Mouse (Mus musculus): ENCODE data around the gene Clmn.

DNA sequence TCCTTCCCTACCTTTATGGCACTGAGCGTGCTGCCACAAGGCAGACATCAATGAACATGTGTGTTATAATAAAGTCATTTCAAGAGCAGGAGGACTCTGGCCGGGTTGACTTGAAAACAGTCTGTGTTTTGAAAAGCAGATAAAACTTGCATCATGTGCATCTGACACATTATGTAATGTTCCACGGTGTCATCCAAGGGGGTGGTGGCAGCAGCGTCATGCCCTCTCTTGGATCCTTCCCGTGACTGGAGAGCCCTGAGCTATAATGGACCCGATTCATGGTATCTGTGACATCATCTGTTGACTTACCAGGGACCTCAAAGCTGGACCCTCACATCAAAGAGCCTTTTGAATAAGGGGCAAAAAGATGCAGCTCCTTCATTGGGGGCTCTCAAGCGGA lies 14.8 kb downstream of the Clmn start:
- TF ChIP-seq CTCF (IDR thresholded peaks at IDR 0.05; ENCODE audit: low read depth, low read length) (no peak), POLR2A (IDR thresholded peaks at IDR 0.05; ENCODE audit: borderline replicate concordance, low read depth, low read length) (no peak)
